Mouse (Mus musculus): ENCODE data around the gene Anpep. TPM values are rescaled to one million over a fixed set of nuclear protein-coding genes. Genes with fewer than 3 reads are reported as not detected.

Anpep gene
- polyA plus RNA-seq, 1 experiment, result 1.2 TPM

GRCm38 (mm10) chr7:79818321-79818720 is 42.5 kb downstream of the Anpep start:
- H3K4me1 ChIP-seq (ENCODE audit: control insufficient read depth, insufficient read depth, low read length), result no peaks in the 10 kb centered on the region; the same call in 1 of the 2 replicates
- WGBS, result 42% methylated on average over 6 of the region's 6 CpGs
- no peak overlapping the region for H3K27ac ChIP-seq (ENCODE audit: control insufficient read depth, insufficient read depth, low read depth, low read length, poor library complexity)
- no peak overlapping the region for H3K4me3 ChIP-seq (replicated peaks; ENCODE audit: control insufficient read depth, low read depth, low read length)
- TF ChIP-seq CTCF (IDR thresholded peaks at IDR 0.05; ENCODE audit: control insufficient read depth, insufficient read depth, low read length), result no peak
- no peak for TF ChIP-seq POLR2A (IDR thresholded peaks at IDR 0.05; ENCODE audit: borderline replicate concordance, control insufficient read depth, low read depth, low read length)

- Histone ChIP-seq H3K27ac (ENCODE audit: control insufficient read depth, insufficient read depth, low read depth, low read length, poor library complexity) (no peak overlapping the region), H3K4me3 (replicated peaks; ENCODE audit: control insufficient read depth, low read depth, low read length) (no peak overlapping the region), H3K4me1 (ENCODE audit: control insufficient read depth, insufficient read depth, low read length) (no peaks in the 10 kb centered on the region)
- TF ChIP-seq POLR2A (IDR thresholded peaks at IDR 0.05; ENCODE audit: borderline replicate concordance, control insufficient read depth, low read depth, low read length) (no peak), CTCF (IDR thresholded peaks at IDR 0.05; ENCODE audit: control insufficient read depth, insufficient read depth, low read length) (no peak)
- 60% methylated on average over 1 of the region's 1 CpGs for WGBS
These were observed 47.5 kb downstream of the Anpep start for GRCm38 (mm10) chr7:79813409-79813808.

- H3K4me3 ChIP-seq (replicated peaks; ENCODE audit: control insufficient read depth, low read depth, low read length), result no peak within 1 kb of the TSS
- no peak within 1 kb of the TSS for H3K27ac ChIP-seq (ENCODE audit: control insufficient read depth, insufficient read depth, low read depth, low read length, poor library complexity)
- TF ChIP-seq CTCF (IDR thresholded peaks at IDR 0.05; ENCODE audit: control insufficient read depth, insufficient read depth, low read length), result no peak
- TF ChIP-seq POLR2A (IDR thresholded peaks at IDR 0.05; ENCODE audit: borderline replicate concordance, control insufficient read depth, low read depth, low read length), result no peak; the same call in 1 of the 2 replicates
- no peaks in the 10 kb centered on the region for H3K4me1 ChIP-seq (ENCODE audit: control insufficient read depth, insufficient read depth, low read length)
- WGBS, result 14% methylated on average over 71 of the region's 71 CpGs
These were observed 50.0 kb downstream of the Anpep start, which contains the start of gene Mesp2 for GRCm38 (mm10) chr7:79810611-79811506. TSS of gene Mesp2 (plus strand) at chr7:79810727.

GRCm38 (mm10) chr7:79808561-79808960 is 52.3 kb downstream of the Anpep start:
- Histone ChIP-seq H3K4me1 (ENCODE audit: control insufficient read depth, insufficient read depth, low read length) (no peaks in the 10 kb centered on the region), H3K4me3 (replicated peaks; ENCODE audit: control insufficient read depth, low read depth, low read length) (no peak overlapping the region), H3K27ac (ENCODE audit: control insufficient read depth, insufficient read depth, low read depth, low read length, poor library complexity) (no peak overlapping the region; the same call in 1 of the 2 replicates)
- WGBS, result 85% methylated on average over 7 of the region's 7 CpGs
- TF ChIP-seq CTCF (IDR thresholded peaks at IDR 0.05; ENCODE audit: control insufficient read depth, insufficient read depth, low read length) (no peak), POLR2A (IDR thresholded peaks at IDR 0.05; ENCODE audit: borderline replicate concordance, control insufficient read depth, low read depth, low read length) (no peak)

- Histone ChIP-seq H3K4me1 (ENCODE audit: control insufficient read depth, insufficient read depth, low read length) (no peaks in the 10 kb centered on the region), H3K27ac (ENCODE audit: control insufficient read depth, insufficient read depth, low read depth, low read length, poor library complexity) (no peak overlapping the region), H3K4me3 (replicated peaks; ENCODE audit: control insufficient read depth, low read depth, low read length) (no peak overlapping the region)
- no peak for TF ChIP-seq CTCF (IDR thresholded peaks at IDR 0.05; ENCODE audit: control insufficient read depth, insufficient read depth, low read length)
- no peak for TF ChIP-seq POLR2A (IDR thresholded peaks at IDR 0.05; ENCODE audit: borderline replicate concordance, control insufficient read depth, low read depth, low read length)
- 48% methylated on average over 2 of the region's 2 CpGs for WGBS
These were observed 57.0 kb downstream of the Anpep start for GRCm38 (mm10) chr7:79803887-79804286.

GRCm38 (mm10) chr7:79802037-79802436 is 58.8 kb downstream of the Anpep start:
- WGBS, result 65% methylated on average over 5 of the region's 5 CpGs
- TF ChIP-seq POLR2A (IDR thresholded peaks at IDR 0.05; ENCODE audit: borderline replicate concordance, control insufficient read depth, low read depth, low read length), result no peak
- TF ChIP-seq CTCF (IDR thresholded peaks at IDR 0.05; ENCODE audit: control insufficient read depth, insufficient read depth, low read length), result no peak
- H3K4me1 ChIP-seq (ENCODE audit: control insufficient read depth, insufficient read depth, low read length), result no peaks in the 10 kb centered on the region

GRCm38 (mm10) chr7:79801391-79801790 is 59.5 kb downstream of the Anpep start:
- no peak overlapping the region for H3K27ac ChIP-seq (ENCODE audit: control insufficient read depth, insufficient read depth, low read depth, low read length, poor library complexity)
- no peaks in the 10 kb centered on the region for H3K4me1 ChIP-seq (ENCODE audit: control insufficient read depth, insufficient read depth, low read length)
- whole genome bisulfite sequencing, result 83% methylated on average over 11 of the region's 11 CpGs
- no peak overlapping the region for H3K4me3 ChIP-seq (replicated peaks; ENCODE audit: control insufficient read depth, low read depth, low read length)
- TF ChIP-seq CTCF (IDR thresholded peaks at IDR 0.05; ENCODE audit: control insufficient read depth, insufficient read depth, low read length) (no peak), POLR2A (IDR thresholded peaks at IDR 0.05; ENCODE audit: borderline replicate concordance, control insufficient read depth, low read depth, low read length) (no peak)

More at GRCm38 (mm10) chr7:79802037-79802436, 58.8 kb downstream of the Anpep start:
- H3K4me3 ChIP-seq (replicated peaks; ENCODE audit: control insufficient read depth, low read depth, low read length), result no peak overlapping the region
- H3K27ac ChIP-seq (ENCODE audit: control insufficient read depth, insufficient read depth, low read depth, low read length, poor library complexity), result no peak overlapping the region

GRCm38 (mm10) chr7:79800336-79800735 is 60.5 kb downstream of the Anpep start:
- no peak overlapping the region for H3K27ac ChIP-seq (ENCODE audit: control insufficient read depth, insufficient read depth, low read depth, low read length, poor library complexity)
- WGBS, result 70% methylated on average over 4 of the region's 4 CpGs
- no peaks in the 10 kb centered on the region for H3K4me1 ChIP-seq (ENCODE audit: control insufficient read depth, insufficient read depth, low read length)
- no peak for TF ChIP-seq POLR2A (IDR thresholded peaks at IDR 0.05; ENCODE audit: borderline replicate concordance, control insufficient read depth, low read depth, low read length)
- no peak for TF ChIP-seq CTCF (IDR thresholded peaks at IDR 0.05; ENCODE audit: control insufficient read depth, insufficient read depth, low read length)
- H3K4me3 ChIP-seq (replicated peaks; ENCODE audit: control insufficient read depth, low read depth, low read length), result no peak overlapping the region

Measured in bone marrow, adult 2 months (tissue).